Mouse (Mus musculus): ENCODE measurements around the gene Anxa9.

GRCm38 (mm10) chr3:95284062-95284461, 22.9 kb downstream of the Anxa9 start:
- TF ChIP-seq CTCF (IDR thresholded peaks at IDR 0.05; ENCODE audit: control insufficient read depth, insufficient read depth, insufficient replicate concordance, low read depth, low read length) = no peak
- no peak for TF ChIP-seq POLR2A (IDR thresholded peaks at IDR 0.05; ENCODE audit: control insufficient read depth, low read depth, low read length)

Measured in testis, adult 2 months (tissue).